Mouse (Mus musculus) megakaryocyte, embryonic 14.5 days (primary cell): Measurements from ENCODE around the gene Ckap4.

Experiments used
- FLI1 ChIP-seq: IDR thresholded peaks from 2 replicates; pipeline ENCODE4 v1.6.1; 2012; ENCODE audit warnings: low read length, inconsistent platforms, mixed read lengths
- GATA1 ChIP-seq: IDR thresholded peaks from 3 replicates; pipeline ENCODE4 v1.6.1; 2012; ENCODE audit warnings: mixed read lengths, low read length, inconsistent platforms, borderline replicate concordance

- no peak for TF ChIP-seq GATA1
- no peak for TF ChIP-seq FLI1
These were observed 5.8 kb upstream of the Ckap4 start for GRCm38 (mm10) chr10:84539651-84540050.
